Mouse (Mus musculus) neural tube, embryonic 15.5 days (tissue): ENCODE results near the gene Vmn1r228. TPM values are rescaled to one million over a fixed set of nuclear protein-coding genes. Genes with fewer than 3 reads are reported as not detected.

Experiments
- ATAC-seq: fragments of 200-750 bp; cut with Nextera tagmentation; 2 replicates; pipeline ENCODE4 v1.8.0; 2017; ENCODE audit warnings: mild to moderate bottlenecking, moderate TSS enrichment, moderate library complexity; ENCODE audit not compliant: low FRiP score
- H3K27ac ChIP-seq: fragments of 300-500 bp; sonication (generic); replicated peaks from 2 replicates; pipeline ENCODE4 v1.5.1; 2015; ENCODE audit warnings: mild to moderate bottlenecking, inconsistent platforms
- H3K27me3 ChIP-seq: fragments of 300-500 bp; sonication (generic); replicated peaks from 2 replicates; pipeline ENCODE4 v1.6.1; 2015; ENCODE audit warnings: inconsistent platforms
- H3K36me3 ChIP-seq: fragments of 300-500 bp; sonication (generic); 2 replicates; pipeline ENCODE4 v1.6.1; 2015; ENCODE audit warnings: inconsistent platforms
- H3K4me1 ChIP-seq: fragments of 300-500 bp; sonication (generic); 2 replicates; pipeline ENCODE4 v1.6.1; 2015; ENCODE audit warnings: inconsistent platforms
- H3K4me2 ChIP-seq: fragments of 300-500 bp; sonication (generic); 2 replicates; pipeline ENCODE4 v1.6.1; 2015; ENCODE audit warnings: inconsistent platforms, mild to moderate bottlenecking, moderate library complexity
- H3K4me3 ChIP-seq: fragments of 300-500 bp; sonication (generic); replicated peaks from 2 replicates; pipeline ENCODE4 v1.5.1; 2015; ENCODE audit warnings: mild to moderate bottlenecking, inconsistent platforms
- H3K9ac ChIP-seq: fragments of 300-500 bp; sonication (generic); replicated peaks from 2 replicates; pipeline ENCODE4 v1.6.1; 2015; ENCODE audit warnings: mild to moderate bottlenecking, inconsistent platforms
- H3K9me3 ChIP-seq: fragments of 300-500 bp; sonication (generic); replicated peaks from 2 replicates; pipeline ENCODE4 v1.6.1; 2016; ENCODE audit warnings: inconsistent platforms
- WGBS: fragments of 180-500 bp; shearing (Covaris S2); methylation state at CpG from one replicate; pipeline ENCODE4 v1.1.7; 2015; ENCODE audit warnings: mixed read lengths; 5-methylcytosine and 5-hydroxymethylcytosine counted together
- polyA plus RNA-seq: library from polyadenylated mRNA; unstranded; fragments of >200 nt; fragmentation: Nextera tagmentation; extraction: Ambion mirVana; gene quantifications from 2 replicates; pipeline ENCODE4 v1.2.1, GENCODE M21; 2015

Gene Vmn1r228
- not detected in 2 replicates for polyA plus RNA-seq

DNA sequence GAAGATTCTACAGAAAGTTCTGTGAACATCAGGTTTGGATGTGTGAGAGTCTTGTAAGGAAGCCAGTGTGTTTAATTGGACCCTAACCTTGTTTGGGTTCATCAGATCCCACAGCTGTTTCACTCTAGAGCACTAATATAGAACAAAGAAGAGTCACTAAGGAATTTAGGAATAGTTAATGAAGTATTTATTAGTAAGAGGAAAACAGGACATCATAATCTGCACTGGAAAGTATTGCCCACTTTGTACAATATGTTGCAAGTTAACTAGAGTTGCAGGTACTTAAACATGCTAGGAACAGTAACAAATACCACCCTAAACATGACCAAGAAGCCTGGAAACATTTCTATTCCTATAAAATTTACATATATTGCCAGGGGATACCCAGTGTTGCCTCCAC lies at the start of gene Vmn1r228:
Vmn1r228 (minus strand) TSS at position 101 of the 400 bp plus-strand sequence.
- Histone ChIP-seq H3K27ac (no peak within 1 kb of the TSS), H3K9me3 (peaks cover 5% of the 10 kb centered on the region), H3K4me1 (no peaks in the 10 kb centered on the region), H3K4me3 (no peak within 1 kb of the TSS), H3K9ac (no peak within 1 kb of the TSS), H3K27me3 (no peaks in the 10 kb centered on the region), H3K36me3 (no peaks in the 10 kb centered on the region), H3K4me2 (no peak within 1 kb of the TSS)
- no peak for ATAC-seq

DNA sequence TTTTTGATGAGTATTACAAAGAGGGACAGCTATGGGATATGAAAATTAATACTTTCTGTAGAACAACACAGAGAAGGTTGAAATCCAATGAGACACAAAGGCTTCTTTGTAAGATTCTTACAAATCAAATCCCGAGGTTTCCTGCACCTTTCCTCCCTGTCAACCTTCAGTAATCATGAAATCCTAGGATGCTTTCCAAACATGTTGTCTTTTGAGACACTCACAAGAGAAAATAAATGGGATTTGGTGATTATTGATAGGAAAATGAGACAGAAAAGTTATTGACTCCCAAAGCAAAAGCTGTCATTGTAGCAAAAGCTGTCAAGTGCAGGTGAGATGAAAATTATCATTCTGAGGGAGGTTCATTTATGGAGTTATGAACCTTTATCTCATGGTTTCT lies 25.3 kb upstream of the Vmn1r228 start, which contains the start of gene Vmn1r229:
Vmn1r229 (plus strand) TSS at position 301 of the 400 bp plus-strand sequence.
- H3K27me3 ChIP-seq = no peaks in the 10 kb centered on the region
- peaks cover 14% of the 10 kb centered on the region; the same call in 1 of the 2 replicates for H3K9me3 ChIP-seq
- no peaks in the 10 kb centered on the region for H3K36me3 ChIP-seq
- no peak within 1 kb of the TSS for H3K9ac ChIP-seq
- no peak within 1 kb of the TSS for H3K4me2 ChIP-seq
- H3K4me1 ChIP-seq = no peaks in the 10 kb centered on the region
- H3K4me3 ChIP-seq = no peak within 1 kb of the TSS
- ATAC-seq = no peak
- H3K27ac ChIP-seq = no peak within 1 kb of the TSS
- WGBS = 67% methylated on average over 1 of the region's 1 CpGs

DNA sequence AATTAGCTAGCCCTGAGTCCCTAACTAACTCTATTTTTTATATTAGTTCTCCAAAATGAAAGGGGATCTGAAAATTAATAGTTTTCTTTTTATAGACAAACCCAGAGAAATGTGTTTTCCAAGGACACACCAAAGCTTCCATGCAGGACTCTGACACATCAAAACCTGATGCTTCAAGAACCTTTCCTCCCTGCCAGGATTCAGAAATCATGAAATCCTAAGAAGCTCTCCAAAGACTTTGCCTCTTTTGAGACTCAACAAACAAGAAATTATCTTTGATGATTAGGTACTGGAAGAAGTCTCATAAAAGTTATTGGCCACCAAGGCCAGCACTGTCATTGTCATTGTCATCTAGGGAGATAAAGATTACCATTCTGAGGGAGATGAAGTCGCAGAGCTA lies 56.4 kb downstream of the Vmn1r228 start, which contains the start of gene Vmn1r227:
Vmn1r227 (plus strand) TSS at position 301 of the 400 bp plus-strand sequence.
- ATAC-seq = no peak
- H3K9me3 ChIP-seq = peaks cover 2% of the 10 kb centered on the region; the same call in 1 of the 2 replicates
- no peaks in the 10 kb centered on the region for H3K36me3 ChIP-seq
- no peak within 1 kb of the TSS for H3K27ac ChIP-seq
- H3K4me3 ChIP-seq = no peak within 1 kb of the TSS
- H3K4me1 ChIP-seq = no peaks in the 10 kb centered on the region
- WGBS = 56% methylated on average over 1 of the region's 1 CpGs
- no peak within 1 kb of the TSS for H3K4me2 ChIP-seq
- no peak within 1 kb of the TSS for H3K9ac ChIP-seq
- no peaks in the 10 kb centered on the region for H3K27me3 ChIP-seq

Other genes with a start within 250 kb of the Vmn1r228 start
- gene Vmn2r109, start 221.4 kb downstream of the Vmn1r228 start, polyA plus RNA-seq = not detected in 2 replicates
- not detected in 2 replicates for gene Vmn2r110, start 189.7 kb downstream of the Vmn1r228 start, polyA plus RNA-seq
- gene Fpr-rs3, start 161.3 kb downstream of the Vmn1r228 start, polyA plus RNA-seq = not detected in 2 replicates
- not detected in 2 replicates for gene Vmn1r226, start 103.3 kb downstream of the Vmn1r228 start, polyA plus RNA-seq
- not detected in 2 replicates for gene Vmn1r227, start 56.3 kb downstream of the Vmn1r228 start, polyA plus RNA-seq
- gene Vmn1r229, start 25.4 kb upstream of the Vmn1r228 start, polyA plus RNA-seq = 0.01 TPM in 1 of 2 replicates, not detected in the other
- gene Vmn1r230, start 54.3 kb upstream of the Vmn1r228 start, polyA plus RNA-seq = not detected in 2 replicates
- gene Vmn1r231, start 118.9 kb upstream of the Vmn1r228 start, polyA plus RNA-seq = not detected in 2 replicates
- gene Vmn1r232, start 133.6 kb upstream of the Vmn1r228 start, polyA plus RNA-seq = not detected in 2 replicates
- 748 and 813 TPM in 2 replicates for gene Ppp2r1a, start 159.2 kb upstream of the Vmn1r228 start, polyA plus RNA-seq
- not detected in 2 replicates for gene Vmn1r233, start 210.3 kb upstream of the Vmn1r228 start, polyA plus RNA-seq
- gene Zfp160, start 222.7 kb upstream of the Vmn1r228 start, polyA plus RNA-seq = 15.3 and 15.9 TPM in 2 replicates